Mouse (Mus musculus) right cerebral cortex, postnatal 4 days (tissue): ENCODE measurements around the gene S100a5.

ENCODE experiments used
- DNase-seq: peaks from one replicate; pipeline ENCODE4 v3.0.0-alpha.2; 2022

Gene S100a5

GRCm38 (mm10) chr3:90626266-90627021 is 18.1 kb downstream of the S100a5 start:
- no peak for DNase-seq

GRCm38 (mm10) chr3:90627366-90627765 is 19.0 kb downstream of the S100a5 start:
- DNase-seq: no peak

GRCm38 (mm10) chr3:90627807-90628206 is 19.5 kb downstream of the S100a5 start:
- no peak for DNase-seq

GRCm38 (mm10) chr3:90629298-90629697 is 21.0 kb downstream of the S100a5 start:
- no peak for DNase-seq

- no peak for DNase-seq
Measured at GRCm38 (mm10) chr3:90631984-90632383, 23.7 kb downstream of the S100a5 start.

GRCm38 (mm10) chr3:90638511-90639275 is 30.4 kb downstream of the S100a5 start:
- no peak for DNase-seq

- no peak for DNase-seq
Measured at GRCm38 (mm10) chr3:90639511-90640154, 31.3 kb downstream of the S100a5 start.

- no peak for DNase-seq
Measured at GRCm38 (mm10) chr3:90640981-90641380, 32.7 kb downstream of the S100a5 start.

GRCm38 (mm10) chr3:90644220-90644619 is 35.9 kb downstream of the S100a5 start:
- DNase-seq: peak; percentile 44

- no peak for DNase-seq
Measured at GRCm38 (mm10) chr3:90647291-90647690, 39.0 kb downstream of the S100a5 start.

GRCm38 (mm10) chr3:90648981-90649380 is 40.7 kb downstream of the S100a5 start:
- DNase-seq: no peak

GRCm38 (mm10) chr3:90649832-90650231 is 41.5 kb downstream of the S100a5 start:
- DNase-seq: no peak

- peak; percentile 82 for DNase-seq
Measured at GRCm38 (mm10) chr3:90652878-90653508, 44.7 kb downstream of the S100a5 start.

- DNase-seq: no peak
Measured at GRCm38 (mm10) chr3:90653717-90654116, 45.4 kb downstream of the S100a5 start, which contains the start of gene S100a7a. S100a7a (plus strand) TSS chr3:90654017.

- DNase-seq: no peak
Measured at GRCm38 (mm10) chr3:90657405-90657804, 49.1 kb downstream of the S100a5 start.

- DNase-seq: no peak
Measured at GRCm38 (mm10) chr3:90659364-90660044, 51.2 kb downstream of the S100a5 start.
